Mouse (Mus musculus) forebrain, postnatal 0 days (tissue): ENCODE measurements around the gene Rara. TPM values are rescaled to one million over a fixed set of nuclear protein-coding genes. Genes with fewer than 3 reads are reported as not detected.

Source experiments
- ATAC-seq: fragments of 200-750 bp; cut with Nextera tagmentation; 2 replicates; pipeline ENCODE4 v1.8.0; 2017; ENCODE audit warnings: mild to moderate bottlenecking, moderate library complexity
- DNase-seq: peaks from one replicate; pipeline ENCODE4 v3.0.0-alpha.2; 2015
- H3K27ac ChIP-seq: fragments of 300-500 bp; sonication (generic); 2 replicates; pipeline ENCODE4 v1.5.1; 2014; ENCODE audit warnings: low read depth, mild to moderate bottlenecking, antibody characterized with exemption, low read length, moderate library complexity, mixed read lengths
- H3K27me3 ChIP-seq: fragments of 300-500 bp; sonication (generic); 2 replicates; pipeline ENCODE4 v1.6.1; 2014; ENCODE audit warnings: mild to moderate bottlenecking, low read length, mixed read lengths; ENCODE audit not compliant: insufficient read depth
- H3K36me3 ChIP-seq: fragments of 300-500 bp; sonication (generic); 2 replicates; pipeline ENCODE4 v1.6.1; 2014; ENCODE audit warnings: mild to moderate bottlenecking, moderate library complexity; ENCODE audit not compliant: insufficient read depth
- H3K4me1 ChIP-seq: fragments of 300-500 bp; sonication (generic); 2 replicates; pipeline ENCODE4 v1.6.1; 2014; ENCODE audit warnings: antibody characterized with exemption; ENCODE audit not compliant: insufficient read depth
- H3K4me2 ChIP-seq: fragments of 300-500 bp; sonication (generic); 2 replicates; pipeline ENCODE4 v1.6.1; 2014; ENCODE audit warnings: low read depth, mild to moderate bottlenecking, moderate library complexity
- H3K4me3 ChIP-seq: fragments of 300-500 bp; sonication (generic); 2 replicates; pipeline ENCODE4 v1.5.1; 2014; ENCODE audit warnings: low read depth, low read length, mixed read lengths
- H3K9ac ChIP-seq: fragments of 300-500 bp; sonication (generic); 2 replicates; pipeline ENCODE4 v1.6.1; 2014; ENCODE audit warnings: mild to moderate bottlenecking
- H3K9me3 ChIP-seq: fragments of 300-500 bp; sonication (generic); 2 replicates; pipeline ENCODE4 v1.6.1; 2016; ENCODE audit warnings: low read length
- CTCF ChIP-seq: sonication (generic); IDR thresholded peaks from 2 replicates; pipeline ENCODE4 v1.5.1; 2016; ENCODE audit warnings: antibody characterized with exemption, control low read depth, low read depth
- WGBS: fragments of 180-500 bp; shearing (Covaris S2); extraction: QIAGEN DNeasy Blood & Tissue Kit; methylation state at CpG from one replicate; pipeline ENCODE4 v1.1.7; 2014; 5-methylcytosine and 5-hydroxymethylcytosine counted together
- polyA plus RNA-seq: library from polyadenylated mRNA; unstranded; fragments of >200 nt; fragmentation: Nextera tagmentation; extraction: Ambion mirVana; gene quantifications from 2 replicates; pipeline ENCODE4 v1.2.1, GENCODE M21; 2015
- total RNA-seq: library from RNA; depleted of rRNA; stranded (reverse); fragments of >200 nt; gene quantifications from 2 replicates; pipeline ENCODE4 v1.2.3, GENCODE M21; 2014

The Rara gene
- total and polyA plus RNA-seq, 2 experiments from 2014 or later, result 10.7 to 15.2 TPM

DNA sequence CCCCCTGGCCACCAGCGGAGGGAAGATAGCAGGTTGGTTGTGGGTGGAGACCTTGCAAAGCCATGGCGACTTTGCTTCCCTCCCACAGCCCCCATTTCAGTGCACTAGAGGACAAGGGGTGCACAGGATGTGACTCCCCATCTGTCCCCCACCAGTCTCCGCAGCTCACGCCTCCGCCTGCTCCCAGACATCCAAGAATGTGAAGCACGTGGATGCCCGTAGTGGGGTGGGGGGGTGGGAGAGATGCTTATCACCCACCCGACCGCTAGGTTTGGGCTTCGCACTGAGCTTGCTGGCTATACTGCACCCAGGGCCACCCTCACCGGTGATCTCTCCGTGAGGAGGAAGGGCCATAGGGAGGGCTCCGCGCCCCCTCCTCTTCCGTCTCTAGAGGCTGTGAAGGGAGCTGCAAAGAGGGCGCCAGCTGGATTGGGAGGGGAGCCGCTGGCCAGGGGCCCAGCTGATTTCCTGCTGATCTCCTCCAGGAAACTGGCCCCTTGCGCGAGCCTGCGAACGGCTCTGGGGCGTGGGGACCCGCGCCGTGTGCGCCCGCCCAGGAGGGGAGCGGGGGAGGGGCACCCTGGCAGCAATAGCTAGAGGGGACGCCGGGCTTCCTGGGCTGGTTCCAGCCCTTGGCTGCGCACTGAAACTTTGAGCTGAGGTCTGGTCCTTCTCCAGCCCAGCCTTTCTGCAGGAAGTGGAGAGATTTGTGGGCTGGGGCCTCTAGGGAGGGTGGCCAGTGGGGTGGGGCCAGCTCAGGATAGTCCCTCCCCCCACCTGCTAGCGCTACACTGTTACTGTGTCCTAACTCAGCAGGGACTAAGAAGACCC, 35.8 kb downstream of the Rara start:
- under 1% methylated on average over 32 of the region's 32 CpGs for WGBS
- Histone ChIP-seq H3K4me2 (peak overlapping the region; percentile 99), H3K4me3 (peak overlapping the region; percentile 43), H3K36me3 (no peaks in the 10 kb centered on the region; the same call in 1 of the 2 replicates), H3K27me3 (no peaks in the 10 kb centered on the region), H3K27ac (peak overlapping the region; percentile 69), H3K9ac (peak overlapping the region; percentile 55), H3K4me1 (peaks cover 51% of the 10 kb centered on the region), H3K9me3 (no peaks in the 10 kb centered on the region)
- ATAC-seq, result peak; percentile 58
- TF ChIP-seq CTCF, result peak; percentile 9
- peak; percentile 81 for DNase-seq

DNA sequence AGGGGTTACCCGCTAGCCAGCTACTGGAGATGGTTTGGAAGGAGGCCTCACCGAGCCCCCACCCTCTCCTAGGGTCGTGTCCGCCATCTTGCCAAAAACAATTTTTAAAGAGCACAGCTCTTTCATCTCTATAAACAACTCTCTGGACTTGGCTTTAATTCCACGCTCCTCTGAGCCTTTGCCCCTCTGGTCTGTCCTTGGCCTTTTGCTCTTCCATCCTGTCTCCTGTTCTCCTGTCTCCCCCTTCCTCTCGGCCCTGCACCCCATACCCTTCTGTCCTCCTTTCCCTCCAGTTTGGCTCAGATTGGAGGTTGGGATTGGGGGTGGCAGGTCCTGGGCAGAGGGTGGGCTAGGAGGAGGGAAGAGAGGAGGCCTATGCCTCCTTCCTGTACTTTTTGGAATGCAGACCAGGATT, 36.6 kb downstream of the Rara start:
- no peak for TF ChIP-seq CTCF
- Histone ChIP-seq H3K4me3 (no peak overlapping the region), H3K9ac (0 out of 2 replicates have a peak overlapping the region, but pooled peaks have one; percentile 55), H3K4me2 (peak overlapping the region; percentile 99), H3K36me3 (no peaks in the 10 kb centered on the region; the same call in 1 of the 2 replicates), H3K27ac (no peak overlapping the region; the same call in 1 of the 2 replicates), H3K4me1 (peaks cover 57% of the 10 kb centered on the region), H3K27me3 (no peaks in the 10 kb centered on the region), H3K9me3 (no peaks in the 10 kb centered on the region)
- no peak for DNase-seq
- 29% methylated on average over 6 of the region's 6 CpGs for WGBS
- ATAC-seq, result no peak

DNA sequence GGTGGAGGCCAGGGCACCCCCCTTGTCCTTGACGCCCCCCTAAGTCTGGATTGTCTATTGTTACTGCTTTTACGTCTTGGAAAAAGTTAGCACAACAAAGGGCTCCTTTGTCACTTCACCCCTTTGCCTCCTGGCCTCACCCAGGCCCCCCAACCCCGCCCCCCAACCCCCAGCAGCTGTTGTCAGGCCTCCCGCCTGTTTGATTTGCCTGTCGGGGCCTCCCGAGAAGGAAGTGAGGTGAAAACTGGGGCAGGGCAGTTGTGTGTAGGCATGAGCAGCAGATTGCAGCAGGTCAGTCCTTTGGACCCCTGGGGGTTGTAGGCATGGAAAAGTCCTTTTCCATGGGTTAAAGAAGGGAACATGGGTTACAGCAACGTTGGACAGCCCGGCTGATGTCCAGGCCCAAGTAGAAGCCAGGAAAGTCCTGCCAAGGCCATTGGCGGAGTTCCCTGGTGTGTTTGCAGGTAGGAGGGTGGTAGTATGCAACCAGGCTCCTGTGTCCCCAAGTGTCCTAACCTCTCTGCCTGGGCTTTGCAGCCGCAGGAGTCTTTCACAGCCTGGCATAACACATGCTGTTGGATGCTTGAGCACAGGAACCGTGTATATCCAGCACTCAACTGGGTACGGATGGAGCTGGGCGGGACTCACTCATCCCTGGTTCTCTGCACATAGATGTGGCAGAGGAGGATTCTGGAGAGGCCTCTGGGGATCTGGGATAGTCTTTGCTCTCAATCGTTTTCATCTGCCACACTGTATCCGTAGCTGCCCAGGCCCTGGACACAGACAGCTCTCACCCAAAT, 37.2 kb downstream of the Rara start:
- Histone ChIP-seq H3K27ac (0 out of 2 replicates have a peak overlapping the region, but pooled peaks have one; percentile 29), H3K27me3 (no peaks in the 10 kb centered on the region), H3K9ac (peak overlapping the region; percentile 14; the same call in 1 of the 2 replicates), H3K4me3 (no peak overlapping the region), H3K9me3 (no peaks in the 10 kb centered on the region), H3K36me3 (no peaks in the 10 kb centered on the region; the same call in 1 of the 2 replicates), H3K4me1 (peaks cover 60% of the 10 kb centered on the region), H3K4me2 (peak overlapping the region; percentile 15; the same call in 1 of the 2 replicates)
- no peak for DNase-seq
- ATAC-seq, result no peak
- 29% methylated on average over 15 of the region's 15 CpGs for WGBS
- no peak for TF ChIP-seq CTCF

DNA sequence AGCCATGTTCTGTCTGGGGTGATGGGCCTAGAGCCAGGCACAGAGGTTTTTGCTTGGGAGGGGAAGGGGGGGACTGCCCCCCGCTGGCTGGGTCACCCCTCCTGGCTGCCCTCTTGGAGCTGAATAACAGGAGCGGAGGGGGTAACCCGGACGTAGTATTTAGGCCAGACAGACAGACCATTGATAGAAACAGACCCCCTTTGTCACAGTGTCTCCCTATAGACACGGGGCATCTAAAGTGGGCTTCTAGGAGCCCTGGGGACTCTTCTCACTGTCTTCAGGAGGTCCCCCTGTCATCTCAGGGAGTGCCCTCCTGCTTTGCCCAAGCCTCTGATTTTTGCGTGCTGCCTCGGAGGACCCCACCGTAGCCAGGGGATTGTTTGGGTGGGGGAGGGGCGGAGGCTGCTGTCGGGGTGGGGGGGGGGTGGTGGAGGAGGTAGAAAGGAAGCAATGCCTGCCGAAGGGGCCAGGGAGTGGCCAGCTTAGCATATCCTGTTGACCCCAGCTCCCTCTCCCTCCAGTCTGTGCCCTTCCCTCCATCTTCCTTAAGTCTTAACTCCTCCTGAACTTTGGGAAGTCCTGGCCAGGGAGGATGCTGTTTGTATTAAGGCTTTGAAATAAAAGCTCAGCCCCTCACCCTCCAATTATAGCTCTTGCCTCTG, 37.9 kb downstream of the Rara start:
- peak; percentile 14 for DNase-seq
- Histone ChIP-seq H3K4me2 (peak overlapping the region; percentile 15), H3K4me1 (peaks cover 64% of the 10 kb centered on the region), H3K36me3 (no peaks in the 10 kb centered on the region; the same call in 1 of the 2 replicates), H3K4me3 (no peak overlapping the region), H3K9ac (peak overlapping the region; percentile 14; the same call in 1 of the 2 replicates), H3K9me3 (no peaks in the 10 kb centered on the region), H3K27me3 (no peaks in the 10 kb centered on the region), H3K27ac (0 out of 2 replicates have a peak overlapping the region, but pooled peaks have one; percentile 29)
- ATAC-seq, result no peak
- WGBS, result 12% methylated on average over 11 of the region's 11 CpGs
- no peak for TF ChIP-seq CTCF

DNA sequence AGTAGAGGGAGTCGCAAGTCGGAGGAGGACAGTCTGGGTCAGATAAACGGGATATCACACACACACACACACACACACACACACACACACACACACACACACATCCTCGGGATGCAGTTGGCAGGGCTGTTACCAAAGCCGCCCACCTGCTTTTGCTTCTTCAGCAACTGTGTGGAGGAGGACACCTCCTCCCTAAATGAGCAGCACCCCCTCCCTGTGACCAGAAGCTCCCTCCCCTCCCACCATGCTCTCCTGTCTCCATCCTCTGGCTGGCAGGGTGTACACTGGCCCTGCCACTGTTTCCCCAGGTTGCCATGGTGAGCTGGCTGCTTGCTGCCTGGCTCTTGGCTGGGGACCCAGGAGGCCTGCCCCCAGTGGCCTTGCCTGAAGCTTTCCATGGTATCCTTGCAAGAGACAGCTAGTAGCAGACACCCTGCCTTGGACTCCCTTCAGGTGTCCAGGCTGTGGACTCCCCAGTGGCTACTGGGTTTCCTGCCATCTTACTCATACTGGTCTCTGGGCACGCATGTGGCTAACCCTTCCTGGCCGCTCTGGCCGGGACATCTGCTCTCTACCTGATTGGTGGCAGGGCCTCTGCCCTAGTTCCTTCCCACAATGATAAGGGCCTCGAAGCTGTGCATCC, 39.0 kb downstream of the Rara start:
- H3K27ac ChIP-seq, result peak overlapping the region; percentile 35; the same call in 1 of the 2 replicates
- no peak overlapping the region for H3K9ac ChIP-seq
- H3K9me3 ChIP-seq, result no peaks in the 10 kb centered on the region
- ATAC-seq (peak; percentile 47), DNase-seq (peak; percentile 79)
- peak overlapping the region; percentile 15; the same call in 1 of the 2 replicates for H3K4me2 ChIP-seq
- H3K4me1 ChIP-seq, result peaks cover 69% of the 10 kb centered on the region
- no peaks in the 10 kb centered on the region for H3K27me3 ChIP-seq
- H3K4me3 ChIP-seq, result no peak overlapping the region
- TF ChIP-seq CTCF, result peak; percentile 55
- H3K36me3 ChIP-seq, result no peaks in the 10 kb centered on the region; the same call in 1 of the 2 replicates
- WGBS, result 30% methylated on average over 7 of the region's 9 CpGs

DNA sequence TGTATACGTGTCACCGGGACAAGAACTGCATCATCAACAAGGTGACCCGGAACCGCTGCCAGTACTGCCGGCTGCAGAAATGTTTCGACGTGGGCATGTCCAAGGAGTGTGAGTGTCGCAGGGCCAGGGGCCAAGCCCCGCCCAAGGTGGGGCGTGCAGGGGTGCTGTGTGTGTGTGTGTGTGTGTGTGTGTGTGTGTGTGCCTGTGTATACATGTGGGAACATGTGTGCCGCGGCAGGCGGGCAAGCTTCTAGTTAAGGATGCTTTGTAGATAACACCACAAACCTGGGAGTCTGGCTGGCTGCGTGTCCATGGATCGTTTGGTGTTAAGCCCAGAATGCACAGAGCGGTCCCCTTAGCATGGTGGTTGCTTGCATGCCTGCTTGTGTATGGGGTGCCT, 40.5 kb downstream of the Rara start:
- Histone ChIP-seq H3K27ac (peak overlapping the region; percentile 88), H3K4me2 (no peak overlapping the region), H3K9me3 (no peaks in the 10 kb centered on the region), H3K4me1 (peaks cover 65% of the 10 kb centered on the region), H3K36me3 (peaks cover 6% of the 10 kb centered on the region; the same call in 1 of the 2 replicates), H3K9ac (0 out of 2 replicates have a peak overlapping the region, but pooled peaks have one; percentile 18), H3K27me3 (no peaks in the 10 kb centered on the region), H3K4me3 (no peak overlapping the region)
- 56% methylated on average over 16 of the region's 16 CpGs for WGBS
- TF ChIP-seq CTCF, result no peak
- ATAC-seq, result no peak
- peak; percentile 35 for DNase-seq
